Mouse (Mus musculus): Measurements from ENCODE around the gene Gm884.
"Not testable (repeated sequence)": the region's sequence is repeated elsewhere in the genome, so short reads cannot be mapped to it uniquely, and the experiment has no call there.

Gm884 gene

GRCm38 (mm10) chr11:103635481-103635880 is 14.5 kb upstream of the Gm884 start:
- no peak for ATAC-seq (ENCODE audit: low TSS enrichment)

- ATAC-seq (ENCODE audit: low TSS enrichment), result no peak
Measured at GRCm38 (mm10) chr11:103634806-103635205, 13.9 kb upstream of the Gm884 start.

DNA sequence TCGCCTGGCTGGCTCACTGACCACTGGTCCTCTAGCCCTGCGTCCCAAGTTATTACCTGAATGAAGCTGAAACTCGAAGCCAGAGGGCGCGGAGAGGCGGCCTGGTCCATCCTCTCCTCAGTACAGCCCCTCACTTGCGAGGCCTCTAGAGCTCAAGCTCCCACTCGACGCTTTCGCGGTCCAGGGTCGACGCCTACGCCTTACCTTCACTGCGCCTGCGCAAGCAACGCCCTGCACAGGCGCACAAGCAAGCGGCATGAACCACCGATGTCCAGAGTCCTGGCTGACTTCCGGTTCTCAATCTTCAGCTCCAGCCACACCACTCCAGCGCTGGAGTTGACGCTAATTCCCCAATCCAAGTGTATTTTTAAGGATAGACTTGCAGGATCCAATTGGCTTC is 6.5 kb upstream of the Gm884 start:
- no peak for ATAC-seq (ENCODE audit: low TSS enrichment)

- no peak for ATAC-seq (ENCODE audit: low TSS enrichment)
Measured at GRCm38 (mm10) chr11:103610772-103611171, 10.2 kb downstream of the Gm884 start.

- ATAC-seq (ENCODE audit: low TSS enrichment), result no peak
Measured at GRCm38 (mm10) chr11:103606611-103607010, 14.3 kb downstream of the Gm884 start.

DNA sequence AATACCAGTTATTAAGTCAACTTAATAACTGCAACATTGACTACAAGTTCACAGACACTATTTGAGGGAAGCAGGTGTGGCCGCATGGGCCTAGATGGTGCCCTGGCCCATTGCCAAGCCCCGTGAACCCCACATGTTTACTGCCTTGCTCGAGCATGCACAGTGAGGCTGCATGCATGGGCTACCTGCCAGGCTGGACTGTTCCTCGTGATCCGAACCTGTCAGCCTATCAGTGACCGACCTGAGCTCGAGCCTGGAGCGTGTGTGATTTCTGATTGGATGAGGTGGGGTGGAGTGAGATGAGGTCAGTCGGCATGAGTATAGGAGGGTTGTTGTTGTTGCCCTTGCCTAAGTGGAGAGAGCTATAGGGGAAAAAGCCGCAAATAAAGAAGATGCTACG is 42.6 kb downstream of the Gm884 start:
- ATAC-seq (ENCODE audit: low TSS enrichment), result no peak

DNA sequence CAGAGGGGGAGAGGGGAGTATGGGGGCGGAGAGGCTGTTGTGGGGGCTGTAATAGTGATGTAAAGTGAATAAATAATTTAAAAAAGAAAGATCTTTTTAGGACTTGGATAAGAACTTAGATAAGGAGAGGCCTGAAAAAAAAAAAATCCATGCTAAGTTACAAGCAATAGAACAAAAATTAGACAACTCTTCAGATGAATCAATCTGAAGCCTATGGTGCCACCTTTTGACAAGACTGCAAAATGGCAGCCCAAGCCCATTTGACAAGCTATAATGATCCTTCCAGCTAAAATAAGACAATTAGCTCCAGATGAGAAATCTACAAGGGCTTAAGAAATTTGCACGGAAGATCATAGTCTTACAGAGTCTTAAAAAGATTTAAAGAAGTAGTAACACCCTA is 64.9 kb downstream of the Gm884 start:
- ATAC-seq (ENCODE audit: low TSS enrichment), result no peak

DNA sequence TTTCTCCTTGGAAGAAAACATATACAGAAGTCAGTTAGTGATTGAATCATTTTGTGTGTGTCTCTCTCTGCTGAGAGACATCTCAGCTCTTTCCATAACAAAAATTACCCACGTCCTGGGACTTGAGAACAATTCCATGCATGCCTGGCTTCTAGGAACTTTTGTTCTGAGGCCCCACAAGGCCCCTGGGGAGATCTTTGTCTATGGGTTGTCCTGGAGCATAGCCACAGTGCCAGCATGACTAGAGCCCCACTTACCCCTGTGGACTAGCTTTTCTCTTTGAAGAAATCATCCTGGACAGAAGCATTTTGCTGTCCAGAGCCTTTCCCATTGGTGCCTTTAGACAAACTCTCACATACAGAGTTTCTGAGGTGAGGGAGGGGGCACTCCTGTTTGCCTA is 86.0 kb downstream of the Gm884 start:
- not testable (repeated sequence) for ATAC-seq (ENCODE audit: low TSS enrichment)

DNA sequence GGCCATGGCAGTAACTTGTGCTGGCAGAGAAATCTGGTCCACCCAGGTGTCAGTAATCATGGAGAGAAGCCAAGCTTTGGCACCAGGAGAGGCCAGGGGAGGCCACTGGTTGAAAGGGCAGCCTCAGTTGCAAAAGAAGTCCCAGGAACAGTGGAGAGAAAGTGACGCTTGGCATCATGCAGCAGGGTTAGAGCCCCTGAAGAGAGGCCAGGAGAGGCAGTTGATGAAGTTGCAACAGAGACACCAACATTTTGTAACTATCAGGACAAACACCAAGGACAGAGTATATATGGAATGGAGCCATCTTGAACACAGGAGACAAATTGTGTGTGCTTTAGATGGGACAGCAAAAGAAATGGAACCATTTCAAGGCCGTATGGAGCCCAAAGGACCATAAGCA is 108.8 kb downstream of the Gm884 start:
- ATAC-seq (ENCODE audit: low TSS enrichment), result no peak

DNA sequence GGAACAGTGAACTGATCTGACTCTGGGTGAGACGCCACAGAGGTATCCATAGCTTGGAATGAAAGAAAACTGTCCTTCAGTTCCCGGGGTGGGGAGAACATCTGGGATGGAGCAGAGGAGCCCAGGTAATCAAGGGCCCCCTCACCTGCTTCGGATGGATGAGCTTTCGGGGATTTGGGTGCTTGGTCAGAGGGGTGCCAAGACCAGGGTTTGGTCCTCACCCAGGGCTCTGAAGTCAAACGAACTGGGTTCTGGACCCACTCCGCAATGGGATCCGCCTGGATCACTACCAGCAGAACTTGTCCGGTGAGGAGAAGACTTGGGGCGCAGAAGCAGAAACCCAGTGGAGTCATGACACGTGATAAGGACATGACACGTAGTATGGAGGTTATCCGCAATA is 116.4 kb downstream of the Gm884 start, which contains the start of gene Lrrc37a:
Lrrc37a (minus strand) TSS at position 101 of the 400 bp plus-strand sequence.
- no peak for ATAC-seq (ENCODE audit: low TSS enrichment)
